Mouse (Mus musculus) splenic B cell, adult 2 months (primary cell): ENCODE data around the gene Ep400.
"Not testable (repeated sequence)": the region's sequence is repeated elsewhere in the genome, so short reads cannot be mapped to it uniquely, and the experiment has no call there.

Source experiments
- DNase-seq: peaks from one replicate; pipeline ENCODE4 v3.0.0-alpha.2; 2011; ENCODE audit warnings: low read depth, low spot score
- H3K27me3 ChIP-seq: 2 replicates; pipeline ENCODE4 v1.6.1; 2012; ENCODE audit warnings: mild to moderate bottlenecking, low read length, moderate library complexity, mixed read lengths; ENCODE audit not compliant: control insufficient read depth, poor library complexity, insufficient read depth, severe bottlenecking
- H3K36me3 ChIP-seq: 2 replicates; pipeline ENCODE4 v1.6.1; 2012; ENCODE audit warnings: mild to moderate bottlenecking, low read length, moderate library complexity, mixed read lengths; ENCODE audit not compliant: control insufficient read depth, poor library complexity, insufficient read depth, severe bottlenecking

Ep400 gene

GRCm38 (mm10) chr5:110745021-110745420 is 25.5 kb downstream of the Ep400 start:
- H3K36me3 ChIP-seq = 0 out of 2 replicates have a peak, but pooled peaks cover 2% of the 10 kb centered on the region
- no peak for DNase-seq
- H3K27me3 ChIP-seq = no peaks in the 10 kb centered on the region

DNA sequence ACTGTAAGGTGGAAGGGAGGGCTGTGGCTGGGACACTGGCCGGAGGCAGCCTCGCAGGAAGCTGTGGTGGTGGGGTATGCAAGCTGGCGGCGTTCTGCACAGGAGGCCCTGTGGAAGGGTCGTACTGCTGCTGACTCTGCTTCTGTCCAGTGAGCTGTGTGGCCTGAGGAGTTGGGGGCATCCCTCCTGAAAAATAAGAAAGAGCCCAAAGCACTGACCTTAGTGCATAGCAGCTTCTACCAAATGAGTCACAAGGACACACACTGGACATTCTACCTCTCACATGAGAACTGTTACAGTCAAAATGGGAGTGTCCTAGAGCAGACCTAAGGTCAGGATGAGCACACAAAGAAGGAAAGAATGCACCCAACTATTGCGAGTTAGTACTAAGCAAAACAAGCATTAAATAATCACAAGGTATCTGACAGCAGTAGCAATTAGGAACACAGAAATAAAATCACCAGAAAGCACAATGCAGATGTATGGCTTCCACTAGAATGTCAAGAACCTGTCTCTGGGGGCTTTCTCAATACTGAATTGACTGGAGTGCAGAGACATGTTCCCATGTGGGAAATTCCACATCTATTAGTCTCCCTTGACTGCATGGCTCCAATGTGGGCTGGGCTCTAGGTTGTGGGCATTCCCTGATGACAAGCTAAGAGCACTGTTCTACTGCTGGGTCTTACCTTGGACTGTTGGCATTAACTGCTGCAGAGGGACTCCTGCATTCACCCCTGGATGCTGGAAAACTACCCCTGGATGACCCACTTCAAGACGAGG is 30.8 kb downstream of the Ep400 start:
- Histone ChIP-seq H3K27me3 (no peaks in the 10 kb centered on the region), H3K36me3 (peaks cover 17% of the 10 kb centered on the region; the same call in 1 of the 2 replicates)
- DNase-seq = no peak

DNA sequence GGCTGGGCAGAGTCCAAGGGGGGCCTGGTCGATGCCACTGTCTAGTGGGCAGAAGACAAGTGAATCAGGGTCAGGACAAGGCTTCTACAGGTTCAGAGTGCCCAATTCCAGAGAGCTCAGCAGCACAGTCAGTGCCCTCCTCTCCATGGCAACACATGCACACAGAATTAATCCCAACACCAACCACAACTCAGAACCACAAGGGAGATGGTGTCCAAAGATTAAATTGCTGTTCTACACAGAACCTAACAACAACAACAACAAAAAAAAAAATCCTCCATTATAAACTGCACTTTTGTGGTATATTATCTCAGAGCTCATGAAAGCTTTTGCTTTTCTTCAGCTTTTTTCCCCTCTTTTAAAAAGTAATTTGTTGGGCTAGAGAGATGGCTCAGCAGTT is 34.9 kb downstream of the Ep400 start:
- Histone ChIP-seq H3K27me3 (no peaks in the 10 kb centered on the region), H3K36me3 (peaks cover 16% of the 10 kb centered on the region)
- no peak for DNase-seq

GRCm38 (mm10) chr5:110733231-110733823 is 37.2 kb downstream of the Ep400 start:
- Histone ChIP-seq H3K27me3 (no peaks in the 10 kb centered on the region), H3K36me3 (peaks cover 15% of the 10 kb centered on the region)
- DNase-seq = no peak

GRCm38 (mm10) chr5:110731227-110731626 is 39.3 kb downstream of the Ep400 start:
- peaks cover 14% of the 10 kb centered on the region for H3K36me3 ChIP-seq
- no peak for DNase-seq
- H3K27me3 ChIP-seq = no peaks in the 10 kb centered on the region

DNA sequence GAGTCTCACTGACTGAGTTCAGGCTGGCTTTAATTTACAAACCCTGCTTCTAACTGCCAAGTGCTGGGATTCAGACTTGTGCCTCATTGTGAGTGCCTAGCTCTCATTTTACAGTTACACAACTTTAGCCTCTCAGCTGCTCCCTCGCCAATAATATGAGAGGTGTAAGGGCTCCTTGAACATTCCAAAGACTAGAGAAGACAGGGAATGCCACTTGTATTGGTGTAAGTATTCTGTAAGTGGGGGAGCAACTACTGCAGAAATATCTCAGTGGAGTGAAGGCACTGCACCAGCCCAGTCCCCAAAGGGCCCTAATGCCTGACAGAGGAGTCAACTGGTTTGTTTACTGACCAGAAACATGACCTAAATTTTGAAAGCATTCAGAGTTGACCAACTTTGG is 42.7 kb downstream of the Ep400 start:
- DNase-seq = no peak

GRCm38 (mm10) chr5:110723543-110723942 is 47.0 kb downstream of the Ep400 start:
- no peak for DNase-seq
- no peaks in the 10 kb centered on the region for H3K27me3 ChIP-seq
- peaks cover 26% of the 10 kb centered on the region for H3K36me3 ChIP-seq

More for the DNA sequence above, 42.7 kb downstream of the Ep400 start:
- H3K27me3 ChIP-seq = no peaks in the 10 kb centered on the region
- H3K36me3 ChIP-seq = peaks cover 17% of the 10 kb centered on the region

- DNase-seq = not testable (repeated sequence)
- peaks cover 19% of the 10 kb centered on the region for H3K36me3 ChIP-seq
Observed at GRCm38 (mm10) chr5:110721463-110721862, 49.1 kb downstream of the Ep400 start.

GRCm38 (mm10) chr5:110711455-110711854 is 59.1 kb downstream of the Ep400 start:
- H3K27me3 ChIP-seq = no peaks in the 10 kb centered on the region
- DNase-seq = no peak
- peaks cover 10% of the 10 kb centered on the region for H3K36me3 ChIP-seq

More at GRCm38 (mm10) chr5:110721463-110721862, 49.1 kb downstream of the Ep400 start:
- H3K27me3 ChIP-seq = not testable (repeated sequence)

DNA sequence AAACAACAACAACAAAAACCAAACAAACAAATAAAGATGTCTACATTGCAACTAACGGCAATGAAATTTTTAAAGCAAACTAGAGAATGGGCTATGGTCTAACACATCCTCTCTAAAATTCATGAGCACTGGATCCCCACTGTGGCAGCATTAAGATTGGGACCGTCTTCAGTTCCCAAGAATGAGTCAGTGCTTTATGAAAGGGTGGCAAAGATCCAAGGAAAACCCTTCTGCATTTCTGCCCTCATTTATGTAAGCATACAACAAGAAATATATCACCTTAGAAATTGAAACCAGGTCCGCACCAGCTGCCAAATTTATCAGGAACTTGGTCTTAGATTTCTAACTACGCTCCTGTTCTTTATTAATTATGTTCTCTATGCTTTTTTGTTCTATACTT is 61.3 kb downstream of the Ep400 start:
- peaks cover 17% of the 10 kb centered on the region for H3K36me3 ChIP-seq
- no peaks in the 10 kb centered on the region for H3K27me3 ChIP-seq
- no peak for DNase-seq

DNA sequence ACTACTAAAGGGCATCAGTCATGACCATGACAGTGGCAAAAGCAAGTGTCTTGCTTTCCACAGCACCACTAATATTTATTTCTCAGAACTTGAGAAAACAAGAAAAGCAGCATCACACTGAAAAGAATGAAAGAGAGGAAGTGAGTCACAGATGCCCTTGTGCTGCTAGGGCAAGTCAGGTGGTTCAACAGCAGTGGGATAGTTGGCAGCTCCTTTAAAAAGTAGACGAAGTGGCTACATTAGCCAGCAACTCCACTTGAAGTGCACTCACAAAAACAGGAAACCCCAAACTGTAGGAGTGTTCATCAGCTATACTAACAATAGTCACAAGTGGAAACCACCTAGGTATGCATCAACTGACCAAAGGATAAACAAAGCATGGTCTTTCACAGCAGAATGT is 66.5 kb downstream of the Ep400 start:
- Histone ChIP-seq H3K36me3 (peaks cover 22% of the 10 kb centered on the region), H3K27me3 (no peaks in the 10 kb centered on the region)
- no peak for DNase-seq

DNA sequence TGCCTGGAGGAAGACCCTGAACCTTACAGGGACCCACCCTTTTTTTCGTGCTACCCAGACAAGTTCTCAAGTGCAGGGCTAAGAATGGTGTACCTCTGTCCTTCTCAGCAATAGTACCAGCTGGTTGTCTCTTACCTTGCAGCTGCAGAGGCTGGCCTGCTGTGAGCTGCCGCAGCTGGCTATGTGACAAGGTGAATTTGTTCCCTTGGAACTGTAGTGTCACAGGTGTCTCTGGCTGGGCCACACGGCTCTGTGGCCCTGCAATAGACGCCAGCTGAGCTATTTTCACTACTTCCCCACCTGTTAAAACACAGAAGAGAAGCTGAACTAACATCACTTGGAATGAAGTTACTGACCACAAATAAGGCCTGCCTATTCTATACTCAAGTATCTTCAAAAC is 71.9 kb downstream of the Ep400 start:
- Histone ChIP-seq H3K36me3 (peaks cover 12% of the 10 kb centered on the region; the same call in 1 of the 2 replicates), H3K27me3 (no peaks in the 10 kb centered on the region)
- no peak for DNase-seq

DNA sequence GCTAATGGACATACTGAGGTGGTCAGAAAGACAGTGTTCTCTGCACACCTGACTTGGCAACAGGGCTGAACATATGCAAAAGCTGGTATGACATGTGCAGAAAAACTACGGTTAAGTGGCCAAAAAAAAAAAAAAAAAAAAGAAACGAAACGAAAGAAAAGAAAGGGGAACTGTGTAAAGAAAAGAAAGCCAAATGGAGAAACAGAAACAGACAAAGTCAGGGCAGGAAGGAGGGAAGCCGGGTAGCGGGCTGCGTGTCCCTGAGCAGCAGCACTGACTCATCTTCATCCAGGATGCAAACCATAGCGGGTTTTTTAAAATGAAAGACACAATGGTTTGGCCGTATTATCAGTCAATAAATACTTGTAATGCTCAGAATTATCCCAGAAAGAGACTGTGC is 88.5 kb downstream of the Ep400 start:
- DNase-seq = peak; percentile 42
- Histone ChIP-seq H3K27me3 (no peaks in the 10 kb centered on the region), H3K36me3 (peaks cover 16% of the 10 kb centered on the region)

DNA sequence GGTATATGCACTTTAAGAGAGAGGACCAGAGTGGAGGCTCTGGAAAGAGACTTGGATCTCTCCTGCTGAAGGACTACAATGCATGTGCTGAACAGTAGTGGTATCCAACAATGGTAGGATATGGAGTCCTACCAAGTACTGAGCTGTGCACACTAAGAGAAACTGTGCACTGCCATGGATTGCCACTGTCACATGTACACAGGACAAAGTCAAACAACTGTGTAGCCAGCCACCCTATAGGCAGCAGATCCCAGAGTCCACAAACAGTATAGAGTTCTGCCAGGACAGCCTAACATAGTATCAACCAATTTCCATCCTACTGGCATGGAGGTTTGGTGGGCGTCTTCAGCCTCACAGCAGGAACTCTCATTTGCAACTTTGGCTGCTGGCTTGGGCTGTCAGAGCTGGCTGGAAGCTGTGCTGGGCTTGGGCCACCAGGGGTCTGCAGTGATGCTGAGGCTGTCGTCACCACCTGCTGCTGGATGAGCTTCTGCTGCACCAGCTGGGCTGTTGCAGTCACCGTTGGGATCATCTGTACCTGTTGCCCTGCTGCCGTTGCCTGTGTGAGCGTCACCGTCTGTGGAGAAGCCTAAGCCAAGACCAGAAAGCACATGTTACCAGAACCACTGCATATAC is 104.9 kb downstream of the Ep400 start:
- Histone ChIP-seq H3K27me3 (no peaks in the 10 kb centered on the region), H3K36me3 (peaks cover 19% of the 10 kb centered on the region; the same call in 1 of the 2 replicates)
- DNase-seq = no peak

DNA sequence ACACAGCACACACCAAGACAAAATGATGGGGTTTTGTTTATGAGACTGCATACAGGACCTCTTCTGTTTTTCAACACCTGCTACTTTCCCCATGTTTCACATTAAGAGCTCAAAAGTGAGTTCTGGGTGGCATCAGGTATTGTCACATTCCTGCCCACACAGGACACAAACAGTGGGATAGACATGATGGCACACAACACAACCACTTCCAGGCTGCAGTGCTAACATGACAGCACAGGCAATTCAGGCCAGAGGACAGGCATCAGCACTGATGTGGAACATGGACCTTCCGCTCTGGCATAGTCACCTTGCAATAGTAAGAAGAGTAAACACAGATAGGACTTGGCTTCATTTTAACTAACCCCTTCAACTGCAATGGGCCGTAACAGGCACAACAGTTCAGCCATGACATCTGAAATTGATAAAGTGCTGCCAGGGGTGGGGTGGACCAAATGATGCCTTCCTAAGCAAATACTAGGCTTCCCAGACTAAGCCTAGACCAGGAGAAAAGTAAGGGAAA is 105.7 kb downstream of the Ep400 start:
- DNase-seq = no peak
- no peaks in the 10 kb centered on the region for H3K27me3 ChIP-seq
- peaks cover 16% of the 10 kb centered on the region; the same call in 1 of the 2 replicates for H3K36me3 ChIP-seq
